Mouse (Mus musculus) E14TG2a.4 (cell line): ENCODE measurements around the gene Emsy.

Experiments
- CTCF ChIP-seq: conservative IDR thresholded peaks from 2 replicates; pipeline ENCODE4 v1.5.1; 2014; ENCODE audit warnings: low read length
- POU5F1 ChIP-seq: IDR thresholded peaks from 2 replicates; pipeline ENCODE4 v1.6.1; 2014; ENCODE audit warnings: low read length, borderline replicate concordance

- no peak for TF ChIP-seq CTCF
- no peak for TF ChIP-seq POU5F1
Measured at GRCm38 (mm10) chr7:98670831-98671230, 14.2 kb upstream of the Emsy start.
